Mouse (Mus musculus): Measurements from ENCODE around the gene Fzd1. TPM values are rescaled to one million over a fixed set of nuclear protein-coding genes. Genes with fewer than 3 reads are reported as not detected.
A peak's percentile ranks its signal among the peaks of the same experiment; 100 is the strongest.

Gene Fzd1
- polyA plus RNA-seq, 1 experiment from 2014 or later: 19.7 TPM

DNA sequence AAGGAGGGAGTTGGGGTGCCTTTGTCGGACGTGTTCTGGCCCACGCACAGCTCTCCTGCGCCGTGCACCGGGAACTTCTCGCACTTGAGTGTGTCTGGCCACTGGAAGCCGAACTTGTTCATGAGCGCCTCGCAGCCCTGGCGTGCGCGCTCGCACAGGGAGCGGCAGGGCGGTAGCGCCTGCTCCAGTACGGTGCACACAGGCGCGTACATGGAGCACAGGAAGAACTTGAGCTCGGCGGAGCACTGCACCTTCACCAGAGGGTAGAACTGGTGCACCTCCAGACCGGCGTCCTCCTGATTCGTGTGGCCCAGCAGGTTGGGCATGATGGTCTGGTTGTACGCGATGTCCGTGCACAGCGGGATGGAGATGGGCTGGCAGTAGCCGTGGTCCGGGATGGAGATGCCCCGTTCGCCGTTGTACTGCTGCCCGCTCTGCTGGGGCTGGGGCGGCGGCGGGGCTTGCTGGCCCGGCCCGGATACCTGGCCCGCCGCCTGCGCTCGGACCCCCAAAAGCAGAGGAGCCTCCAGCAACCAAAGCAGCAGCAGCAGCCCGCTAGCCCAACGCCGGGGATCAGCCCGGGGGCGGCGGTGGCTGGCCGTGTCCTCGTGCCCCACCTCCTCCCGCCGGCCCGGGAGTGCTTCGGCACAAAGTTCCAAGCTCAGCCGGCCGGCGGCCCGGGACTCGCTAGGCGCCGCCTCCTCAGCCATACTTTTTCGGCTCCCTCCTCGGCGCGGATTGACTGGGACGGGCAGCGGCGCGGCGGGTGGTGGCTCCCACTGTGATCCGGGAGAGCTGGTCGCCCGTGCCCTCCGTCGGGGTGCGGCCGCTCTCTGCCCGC, 744 bp downstream of the Fzd1 start:
- Histone ChIP-seq H3K4me1 (ENCODE audit: control insufficient read depth, insufficient read depth, low read length) (peaks cover 14% of the 10 kb centered on the region), H3K4me2 (peak overlapping the region; percentile 97)
- WGBS (ENCODE audit: insufficient replicate concordance): under 1% methylated on average over 70 of the region's 80 CpGs

DNA sequence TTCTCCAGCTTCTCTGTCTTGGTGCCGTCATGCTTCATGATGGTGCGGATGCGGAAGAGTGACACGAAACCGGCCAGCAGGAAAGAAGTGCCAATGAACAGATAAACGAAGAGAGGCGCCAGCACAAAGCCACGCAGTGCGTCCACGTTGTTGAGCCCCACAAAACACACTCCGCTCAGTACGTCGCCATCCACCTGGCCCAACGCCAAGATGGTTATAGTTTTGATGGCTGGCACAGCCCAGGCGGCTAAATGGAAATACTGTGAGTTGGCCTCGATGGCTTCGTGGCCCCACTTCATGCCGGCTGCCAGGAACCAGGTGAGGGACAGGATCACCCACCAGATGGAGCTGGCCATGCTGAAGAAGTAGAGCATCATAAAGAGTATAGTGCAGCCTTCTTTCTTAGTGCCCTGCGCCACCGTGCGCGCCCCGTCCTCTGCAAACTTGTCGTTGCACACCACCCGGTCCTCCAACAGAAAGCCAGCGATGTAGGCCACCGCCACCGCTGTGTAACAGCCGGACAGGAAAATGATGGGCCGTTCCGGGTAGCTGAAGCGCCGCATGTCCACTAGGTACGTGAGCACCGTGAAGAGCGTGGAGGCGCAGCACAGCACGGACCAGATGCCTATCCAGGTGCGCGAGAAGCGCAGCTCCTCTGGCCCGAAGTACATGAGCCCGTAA, 1.7 kb downstream of the Fzd1 start:
- ATAC-seq (replicated peaks; ENCODE audit: insufficient number of reproducible peaks, low FRiP score, low TSS enrichment): 0 out of 2 replicates have a peak, but pooled peaks have one; percentile 16
- Histone ChIP-seq H3K9ac (ENCODE audit: low read depth, low read length) (peak overlapping the region; percentile 96), H3K4me2 (peak overlapping the region; percentile 97), H3K27ac (ENCODE audit: low read depth, low read length) (peak overlapping the region; percentile 98), H3K36me3 (ENCODE audit: control insufficient read depth, insufficient read depth, low read length) (no peaks in the 10 kb centered on the region), H3K4me1 (ENCODE audit: control insufficient read depth, insufficient read depth, low read length) (peaks cover 14% of the 10 kb centered on the region), H3K9me3 (replicated peaks; ENCODE audit: control insufficient read depth, low read length) (no peaks in the 10 kb centered on the region), H3K4me3 (ENCODE audit: low read depth, low read length) (peak overlapping the region; percentile 85), H3K27me3 (ENCODE audit: control insufficient read depth, insufficient read depth, low read length) (no peaks in the 10 kb centered on the region)
- WGBS (ENCODE audit: insufficient replicate concordance): 3% methylated on average over 43 of the region's 43 CpGs

More for the DNA sequence above, 744 bp downstream of the Fzd1 start:
- H3K36me3 ChIP-seq (ENCODE audit: control insufficient read depth, insufficient read depth, low read length): no peaks in the 10 kb centered on the region
- H3K9me3 ChIP-seq (replicated peaks; ENCODE audit: control insufficient read depth, low read length): no peaks in the 10 kb centered on the region
- peak overlapping the region; percentile 85 for H3K4me3 ChIP-seq (ENCODE audit: low read depth, low read length)
- H3K27me3 ChIP-seq (ENCODE audit: control insufficient read depth, insufficient read depth, low read length): no peaks in the 10 kb centered on the region
- peak overlapping the region; percentile 96 for H3K9ac ChIP-seq (ENCODE audit: low read depth, low read length)
- H3K27ac ChIP-seq (ENCODE audit: low read depth, low read length): peak overlapping the region; percentile 98
- ATAC-seq (replicated peaks; ENCODE audit: insufficient number of reproducible peaks, low FRiP score, low TSS enrichment): peak; percentile 44; the same call in 1 of the 2 replicates

DNA sequence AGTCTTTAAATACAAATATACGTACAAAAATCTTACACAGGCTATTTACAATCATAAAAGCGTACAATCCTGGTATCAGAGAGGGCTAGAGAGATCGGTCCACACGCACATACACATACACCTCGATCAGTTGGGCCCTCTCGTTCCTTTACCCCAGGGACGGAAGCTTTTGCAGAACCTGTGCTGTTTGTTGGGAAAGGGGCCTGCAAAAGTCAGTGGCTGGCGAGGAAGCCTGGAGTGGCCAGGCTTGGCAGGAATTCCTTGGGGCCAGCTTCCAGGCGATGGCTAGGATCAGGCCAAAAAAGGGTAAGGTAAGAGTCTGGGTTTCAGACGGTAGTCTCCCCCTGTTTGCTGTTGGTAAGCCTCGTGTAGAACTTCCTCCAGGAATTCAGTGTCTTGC, 2.5 kb downstream of the Fzd1 start:
- Histone ChIP-seq H3K36me3 (ENCODE audit: control insufficient read depth, insufficient read depth, low read length) (no peaks in the 10 kb centered on the region), H3K4me2 (peak overlapping the region; percentile 97), H3K27me3 (ENCODE audit: control insufficient read depth, insufficient read depth, low read length) (no peaks in the 10 kb centered on the region), H3K4me3 (ENCODE audit: low read depth, low read length) (peak overlapping the region; percentile 85), H3K9ac (ENCODE audit: low read depth, low read length) (peak overlapping the region; percentile 96), H3K4me1 (ENCODE audit: control insufficient read depth, insufficient read depth, low read length) (peaks cover 14% of the 10 kb centered on the region), H3K27ac (ENCODE audit: low read depth, low read length) (no peak overlapping the region), H3K9me3 (replicated peaks; ENCODE audit: control insufficient read depth, low read length) (no peaks in the 10 kb centered on the region)
- 34% methylated on average over 11 of the region's 11 CpGs for WGBS (ENCODE audit: insufficient replicate concordance)
- no peak for ATAC-seq (replicated peaks; ENCODE audit: insufficient number of reproducible peaks, low FRiP score, low TSS enrichment)

DNA sequence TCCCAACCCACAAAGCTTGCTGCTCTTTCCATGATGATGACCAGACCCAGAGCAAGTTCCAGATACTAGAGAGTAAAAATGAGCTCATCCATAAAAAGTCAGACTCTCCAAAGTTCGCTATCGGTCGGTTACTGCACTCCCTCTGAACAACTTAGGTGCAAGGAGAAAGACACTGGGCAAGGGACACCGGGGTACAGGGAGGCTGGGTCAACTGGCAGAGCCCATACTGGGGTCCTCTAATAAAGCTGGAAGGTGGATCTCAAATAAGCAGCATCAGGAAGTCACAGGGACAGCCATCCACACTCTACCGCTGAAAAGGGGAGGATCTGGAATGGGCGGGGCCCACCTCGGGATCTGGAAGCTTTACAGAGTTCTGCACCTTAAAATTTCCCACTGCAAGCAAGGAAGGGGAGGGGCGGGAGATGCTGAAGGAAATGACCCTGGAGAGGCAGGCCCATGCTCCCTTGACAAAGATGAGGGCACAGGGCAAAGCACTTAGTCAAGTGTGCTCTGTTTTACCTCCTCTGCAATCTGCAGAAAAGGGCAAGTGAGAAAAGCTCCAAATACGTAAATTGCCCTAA, 3.0 kb downstream of the Fzd1 start:
- ATAC-seq (replicated peaks; ENCODE audit: insufficient number of reproducible peaks, low FRiP score, low TSS enrichment): no peak
- Histone ChIP-seq H3K27ac (ENCODE audit: low read depth, low read length) (no peak overlapping the region; the same call in 1 of the 2 replicates), H3K36me3 (ENCODE audit: control insufficient read depth, insufficient read depth, low read length) (no peaks in the 10 kb centered on the region), H3K4me2 (peak overlapping the region; percentile 97), H3K9ac (ENCODE audit: low read depth, low read length) (peak overlapping the region; percentile 68), H3K27me3 (ENCODE audit: control insufficient read depth, insufficient read depth, low read length) (no peaks in the 10 kb centered on the region), H3K9me3 (replicated peaks; ENCODE audit: control insufficient read depth, low read length) (no peaks in the 10 kb centered on the region), H3K4me1 (ENCODE audit: control insufficient read depth, insufficient read depth, low read length) (peaks cover 14% of the 10 kb centered on the region), H3K4me3 (ENCODE audit: low read depth, low read length) (peak overlapping the region; percentile 85)
- 23% methylated on average over 9 of the region's 9 CpGs for WGBS (ENCODE audit: insufficient replicate concordance)

DNA sequence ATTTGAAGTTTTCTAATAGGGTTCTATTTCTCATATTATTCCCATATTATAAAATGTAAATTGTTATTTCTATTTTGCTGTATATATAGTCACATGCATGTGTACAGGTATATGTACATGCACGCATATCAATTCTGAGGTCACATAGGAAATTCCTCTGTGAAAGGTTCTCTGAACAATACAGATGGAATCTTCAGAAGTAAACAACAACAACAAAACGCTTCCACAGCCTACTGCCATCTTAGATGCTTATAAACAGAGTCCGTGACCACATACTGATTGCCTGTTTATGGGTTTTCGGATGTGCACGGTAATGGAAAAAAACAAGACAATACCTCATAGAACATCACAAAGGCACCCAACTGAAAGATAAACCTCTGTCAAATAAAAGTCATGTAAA, 4.7 kb downstream of the Fzd1 start:
- no peak for ATAC-seq (replicated peaks; ENCODE audit: insufficient number of reproducible peaks, low FRiP score, low TSS enrichment)
- Histone ChIP-seq H3K9ac (ENCODE audit: low read depth, low read length) (no peak overlapping the region), H3K36me3 (ENCODE audit: control insufficient read depth, insufficient read depth, low read length) (no peaks in the 10 kb centered on the region), H3K27me3 (ENCODE audit: control insufficient read depth, insufficient read depth, low read length) (no peaks in the 10 kb centered on the region), H3K9me3 (replicated peaks; ENCODE audit: control insufficient read depth, low read length) (no peaks in the 10 kb centered on the region), H3K27ac (ENCODE audit: low read depth, low read length) (no peak overlapping the region), H3K4me1 (ENCODE audit: control insufficient read depth, insufficient read depth, low read length) (peaks cover 11% of the 10 kb centered on the region), H3K4me2 (no peak overlapping the region), H3K4me3 (ENCODE audit: low read depth, low read length) (no peak overlapping the region)
- whole genome bisulfite sequencing (ENCODE audit: insufficient replicate concordance): 89% methylated on average over 5 of the region's 5 CpGs

DNA sequence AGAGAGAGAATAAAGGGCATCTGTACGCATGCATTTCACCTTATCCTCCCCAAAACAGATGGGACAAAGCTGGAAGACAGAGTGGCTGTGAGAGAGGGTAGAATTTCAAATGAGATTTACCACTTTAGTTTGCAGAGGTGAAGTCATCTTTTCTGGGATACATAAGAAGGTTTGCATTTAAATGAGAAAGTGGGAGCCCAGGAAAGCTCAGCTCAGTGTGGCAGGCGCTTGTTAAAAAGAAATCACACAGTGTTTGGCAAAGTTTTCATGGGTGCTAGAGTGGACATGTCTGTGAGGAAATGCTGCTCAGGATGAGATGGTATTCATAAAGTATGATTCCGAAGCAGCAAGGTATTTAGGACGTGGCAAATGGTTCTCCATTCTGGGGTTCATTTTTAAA, 15.1 kb downstream of the Fzd1 start:
- Histone ChIP-seq H3K27me3 (ENCODE audit: control insufficient read depth, insufficient read depth, low read length) (no peaks in the 10 kb centered on the region), H3K4me1 (ENCODE audit: control insufficient read depth, insufficient read depth, low read length) (no peaks in the 10 kb centered on the region), H3K27ac (ENCODE audit: low read depth, low read length) (no peak overlapping the region), H3K4me2 (no peak overlapping the region), H3K4me3 (ENCODE audit: low read depth, low read length) (no peak overlapping the region), H3K9me3 (replicated peaks; ENCODE audit: control insufficient read depth, low read length) (no peaks in the 10 kb centered on the region), H3K9ac (ENCODE audit: low read depth, low read length) (no peak overlapping the region), H3K36me3 (ENCODE audit: control insufficient read depth, insufficient read depth, low read length) (no peaks in the 10 kb centered on the region)
- ATAC-seq (replicated peaks; ENCODE audit: insufficient number of reproducible peaks, low FRiP score, low TSS enrichment): no peak
- WGBS (ENCODE audit: insufficient replicate concordance): 67% methylated on average over 4 of the region's 4 CpGs

DNA sequence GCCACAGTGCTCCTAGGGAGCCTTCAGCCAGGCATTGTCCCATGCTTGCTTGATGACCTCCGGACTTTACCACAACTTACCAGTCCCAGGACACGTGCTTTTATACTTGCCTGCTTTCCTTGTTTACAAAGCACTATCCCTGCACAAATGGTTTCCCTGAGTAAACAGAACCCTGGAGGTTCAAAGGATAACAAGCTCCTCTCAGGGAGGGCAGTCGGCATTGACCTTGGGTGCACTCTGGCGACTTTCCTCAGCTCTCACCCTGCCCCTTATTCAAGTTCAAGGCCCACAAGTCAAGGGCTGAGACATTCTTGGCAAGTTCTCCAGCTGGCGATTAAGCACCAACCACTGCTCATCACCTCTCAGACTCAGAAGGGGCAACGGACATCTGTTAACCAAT, 20.8 kb downstream of the Fzd1 start:
- H3K9ac ChIP-seq (ENCODE audit: low read depth, low read length): no peak overlapping the region
- 29% methylated on average over 6 of the region's 6 CpGs for WGBS (ENCODE audit: insufficient replicate concordance)
- no peak for ATAC-seq (replicated peaks; ENCODE audit: insufficient number of reproducible peaks, low FRiP score, low TSS enrichment)

DNA sequence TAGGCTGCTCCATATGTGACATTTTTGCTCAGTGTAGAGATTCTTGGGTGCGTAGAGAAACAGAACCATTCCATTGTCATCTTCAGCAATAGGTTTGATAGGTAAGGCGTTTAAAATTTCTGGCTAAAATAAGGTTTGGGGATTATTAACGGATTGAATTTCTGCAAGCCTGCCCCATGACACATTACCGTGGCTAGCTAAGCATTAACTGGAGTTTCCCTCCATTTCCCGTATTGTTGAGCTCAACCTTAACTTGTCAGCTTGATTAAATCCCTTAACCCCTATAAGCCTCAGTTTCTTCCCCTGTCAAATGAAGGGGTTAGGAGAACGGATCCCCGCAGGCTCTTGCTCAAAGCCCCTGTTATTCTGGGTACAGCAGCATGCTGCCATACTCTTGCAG, 22.4 kb downstream of the Fzd1 start:
- Histone ChIP-seq H3K36me3 (ENCODE audit: control insufficient read depth, insufficient read depth, low read length) (no peaks in the 10 kb centered on the region), H3K27ac (ENCODE audit: low read depth, low read length) (no peak overlapping the region), H3K4me3 (ENCODE audit: low read depth, low read length) (no peak overlapping the region), H3K4me2 (no peak overlapping the region), H3K9ac (ENCODE audit: low read depth, low read length) (no peak overlapping the region), H3K9me3 (replicated peaks; ENCODE audit: control insufficient read depth, low read length) (no peaks in the 10 kb centered on the region), H3K4me1 (ENCODE audit: control insufficient read depth, insufficient read depth, low read length) (no peaks in the 10 kb centered on the region), H3K27me3 (ENCODE audit: control insufficient read depth, insufficient read depth, low read length) (no peaks in the 10 kb centered on the region)
- WGBS (ENCODE audit: insufficient replicate concordance): 80% methylated on average over 7 of the region's 7 CpGs
- ATAC-seq (replicated peaks; ENCODE audit: insufficient number of reproducible peaks, low FRiP score, low TSS enrichment): no peak

More for the DNA sequence above, 20.8 kb downstream of the Fzd1 start:
- Histone ChIP-seq H3K27ac (ENCODE audit: low read depth, low read length) (no peak overlapping the region), H3K4me3 (ENCODE audit: low read depth, low read length) (no peak overlapping the region), H3K4me1 (ENCODE audit: control insufficient read depth, insufficient read depth, low read length) (no peaks in the 10 kb centered on the region), H3K27me3 (ENCODE audit: control insufficient read depth, insufficient read depth, low read length) (no peaks in the 10 kb centered on the region), H3K9me3 (replicated peaks; ENCODE audit: control insufficient read depth, low read length) (no peaks in the 10 kb centered on the region), H3K36me3 (ENCODE audit: control insufficient read depth, insufficient read depth, low read length) (no peaks in the 10 kb centered on the region), H3K4me2 (no peak overlapping the region)
